Mouse (Mus musculus): Measurements from ENCODE around the gene Rps8.

- TF ChIP-seq CTCF (IDR thresholded peaks at IDR 0.05; ENCODE audit: extremely low read depth, insufficient read length, insufficient replicate concordance, low read depth, low read length) (no peak), POLR2A (IDR thresholded peaks at IDR 0.05; ENCODE audit: low read depth, low read length) (no peak)
Observed at GRCm38 (mm10) chr4:117125910-117126674, 30.0 kb downstream of the Rps8 start.
